Mouse (Mus musculus) ES-CJ7 (cell line): Measurements from ENCODE around the gene Kiss1.

Source experiments
- DNase-seq: peaks from one replicate; pipeline ENCODE4 v3.0.0; 2011; ENCODE audit warnings: low read depth, low spot score

The Kiss1 gene

GRCm38 (mm10) chr1:133362103-133362502, 40.4 kb downstream of the Kiss1 start:
- no peak for DNase-seq

- peak; percentile 98 for DNase-seq
These were observed 41.8 kb downstream of the Kiss1 start, which contains the start of gene Etnk2 for GRCm38 (mm10) chr1:133363276-133364021. TSS of gene Etnk2 (plus strand) at chr1:133363572.

- DNase-seq, result peak; percentile 71
These were observed 42.5 kb downstream of the Kiss1 start for GRCm38 (mm10) chr1:133364022-133364630.

GRCm38 (mm10) chr1:133364890-133365289, 43.2 kb downstream of the Kiss1 start:
- no peak for DNase-seq

- no peak for DNase-seq
These were observed 45.4 kb downstream of the Kiss1 start for GRCm38 (mm10) chr1:133366951-133367605.

GRCm38 (mm10) chr1:133367606-133368488, 46.2 kb downstream of the Kiss1 start:
- peak; percentile 98 for DNase-seq

- DNase-seq, result no peak
These were observed 47.0 kb downstream of the Kiss1 start for GRCm38 (mm10) chr1:133368644-133369043.

- no peak for DNase-seq
These were observed 48.7 kb downstream of the Kiss1 start for GRCm38 (mm10) chr1:133370352-133370751.

- no peak for DNase-seq
These were observed 49.8 kb downstream of the Kiss1 start for GRCm38 (mm10) chr1:133371431-133371830.

GRCm38 (mm10) chr1:133372113-133372512, 50.4 kb downstream of the Kiss1 start:
- DNase-seq, result no peak

- DNase-seq, result no peak
These were observed 54.1 kb downstream of the Kiss1 start for GRCm38 (mm10) chr1:133375696-133376346.

- no peak for DNase-seq
These were observed 55.9 kb downstream of the Kiss1 start for GRCm38 (mm10) chr1:133377547-133377946.
